Mouse (Mus musculus) ES-Bruce4 (cell line): ENCODE results near the gene Rap2b. TPM values are rescaled to one million over a fixed set of nuclear protein-coding genes. Genes with fewer than 3 reads are reported as not detected.

Experiments
- H3K27ac ChIP-seq: 2 replicates; pipeline ENCODE4 v1.5.1; 2012; ENCODE audit warnings: low read length, inconsistent platforms; ENCODE audit not compliant: insufficient read depth
- H3K27me3 ChIP-seq: 2 replicates; pipeline ENCODE4 v1.6.1; 2012; ENCODE audit warnings: mild to moderate bottlenecking, low read length, inconsistent platforms; ENCODE audit not compliant: control insufficient read depth, poor library complexity, insufficient read depth, severe bottlenecking
- H3K36me3 ChIP-seq: 2 replicates; pipeline ENCODE4 v1.6.1; 2012; ENCODE audit warnings: inconsistent platforms, mild to moderate bottlenecking, low read length, moderate library complexity; ENCODE audit not compliant: control insufficient read depth, poor library complexity, insufficient read depth, severe bottlenecking
- H3K4me1 ChIP-seq: one replicate; pipeline ENCODE4 v1.8.1; 2011; ENCODE audit warnings: low read length; ENCODE audit not compliant: control insufficient read depth, insufficient read depth
- H3K4me3 ChIP-seq: 2 replicates; pipeline ENCODE4 v1.5.1; 2011; ENCODE audit warnings: low read depth, mild to moderate bottlenecking, low read length
- H3K9ac ChIP-seq: 2 replicates; pipeline ENCODE4 v1.6.1; 2012; ENCODE audit warnings: low read depth, mild to moderate bottlenecking, inconsistent platforms; ENCODE audit not compliant: poor library complexity, severe bottlenecking
- H3K9me3 ChIP-seq: replicated peaks from 2 replicates; pipeline ENCODE4 v1.6.1; 2012; ENCODE audit warnings: mild to moderate bottlenecking, low read length, inconsistent platforms; ENCODE audit not compliant: control insufficient read depth, poor library complexity, insufficient read depth, severe bottlenecking
- CTCF ChIP-seq: IDR thresholded peaks from one replicate; pipeline ENCODE4 v1.8.1; 2011; ENCODE audit warnings: low read depth, low read length
- EP300 ChIP-seq: IDR thresholded peaks from 2 replicates; pipeline ENCODE4 v1.6.1; 2011; ENCODE audit warnings: low read depth, low read length; ENCODE audit not compliant: insufficient read depth
- POLR2A ChIP-seq: IDR thresholded peaks from one replicate; pipeline ENCODE4 v1.8.1; 2011; ENCODE audit warnings: low read length; ENCODE audit not compliant: insufficient read depth
- polyA plus RNA-seq: library from polyadenylated mRNA; stranded (reverse); fragments of >200 nt; gene quantifications from 2 replicates; pipeline ENCODE4 v1.2.4, GENCODE M21; 2011; ENCODE audit warnings: low read depth; ENCODE audit not compliant: missing spikeins, insufficient read depth, insufficient read length

Gene Rap2b
- polyA plus RNA-seq, 1 experiment, result 25.5 TPM

GRCm38 (mm10) chr3:61409683-61410082, 48.2 kb downstream of the Rap2b start:
- H3K36me3 ChIP-seq, result no peaks in the 10 kb centered on the region
- no peaks in the 10 kb centered on the region for H3K9me3 ChIP-seq
- no peaks in the 10 kb centered on the region for H3K4me1 ChIP-seq
- no peak overlapping the region for H3K9ac ChIP-seq
- no peaks in the 10 kb centered on the region for H3K27me3 ChIP-seq
- no peak overlapping the region for H3K27ac ChIP-seq
- no peak overlapping the region for H3K4me3 ChIP-seq
- TF ChIP-seq EP300 (no peak), POLR2A (no peak), CTCF (no peak)

GRCm38 (mm10) chr3:61415883-61416282, 54.4 kb downstream of the Rap2b start:
- H3K4me3 ChIP-seq, result no peak overlapping the region
- TF ChIP-seq CTCF (no peak), POLR2A (no peak), EP300 (no peak)
- no peaks in the 10 kb centered on the region for H3K36me3 ChIP-seq
- no peaks in the 10 kb centered on the region for H3K27me3 ChIP-seq
- H3K9me3 ChIP-seq, result no peaks in the 10 kb centered on the region
- no peak overlapping the region for H3K27ac ChIP-seq
- no peaks in the 10 kb centered on the region for H3K4me1 ChIP-seq
- H3K9ac ChIP-seq, result no peak overlapping the region

Other genes starting within 250 kb of the Rap2b start
- gene B430305J03Rik, start 4.3 kb downstream of the Rap2b start, polyA plus RNA-seq, result 0.47 and 0.70 TPM in 2 replicates